Mouse (Mus musculus) midbrain, embryonic 12.5 days (tissue): ENCODE data around the gene Gm20903. TPM values are rescaled to one million over a fixed set of nuclear protein-coding genes. Genes with fewer than 3 reads are reported as not detected.
"Not testable (repeated sequence)": the region's sequence is repeated elsewhere in the genome, so short reads cannot be mapped to it uniquely, and the experiment has no call there.

Experiments used
- ATAC-seq: fragments of 200-750 bp; cut with Nextera tagmentation; 2 replicates; pipeline ENCODE4 v1.8.0; 2017; ENCODE audit warnings: low read depth, moderate TSS enrichment, moderate library complexity; ENCODE audit not compliant: low FRiP score
- H3K27ac ChIP-seq: fragments of 300-500 bp; sonication (generic); replicated peaks from 2 replicates; pipeline ENCODE4 v1.5.1; 2016; ENCODE audit warnings: mild to moderate bottlenecking
- H3K27me3 ChIP-seq: fragments of 300-500 bp; sonication (generic); 2 replicates; pipeline ENCODE4 v1.6.1; 2016; ENCODE audit warnings: mild to moderate bottlenecking
- H3K36me3 ChIP-seq: fragments of 300-500 bp; sonication (generic); 2 replicates; pipeline ENCODE4 v1.6.1; 2016
- H3K4me1 ChIP-seq: fragments of 300-500 bp; sonication (generic); 2 replicates; pipeline ENCODE4 v1.6.1; 2016
- H3K4me2 ChIP-seq: fragments of 300-500 bp; sonication (generic); replicated peaks from 2 replicates; pipeline ENCODE4 v1.6.1; 2016; ENCODE audit warnings: mild to moderate bottlenecking, moderate library complexity
- H3K4me3 ChIP-seq: fragments of 300-500 bp; sonication (generic); 2 replicates; pipeline ENCODE4 v1.5.1; 2016; ENCODE audit warnings: mild to moderate bottlenecking
- H3K9ac ChIP-seq: fragments of 300-500 bp; sonication (generic); replicated peaks from 2 replicates; pipeline ENCODE4 v1.6.1; 2016; ENCODE audit warnings: mild to moderate bottlenecking, moderate library complexity
- H3K9me3 ChIP-seq: fragments of 300-500 bp; sonication (generic); 2 replicates; pipeline ENCODE4 v1.6.1; 2016; ENCODE audit warnings: mild to moderate bottlenecking
- WGBS: fragments of 180-500 bp; shearing (Covaris S2); methylation state at CpG from one replicate; pipeline ENCODE4 v1.1.7; 2016; 5-methylcytosine and 5-hydroxymethylcytosine counted together
- polyA plus RNA-seq: library from polyadenylated mRNA; unstranded; fragments of >200 nt; fragmentation: Nextera tagmentation; extraction: Ambion mirVana; gene quantifications from 2 replicates; pipeline ENCODE4 v1.2.1, GENCODE M21; 2016

Gm20903 gene
- polyA plus RNA-seq = not detected in 2 replicates

DNA sequence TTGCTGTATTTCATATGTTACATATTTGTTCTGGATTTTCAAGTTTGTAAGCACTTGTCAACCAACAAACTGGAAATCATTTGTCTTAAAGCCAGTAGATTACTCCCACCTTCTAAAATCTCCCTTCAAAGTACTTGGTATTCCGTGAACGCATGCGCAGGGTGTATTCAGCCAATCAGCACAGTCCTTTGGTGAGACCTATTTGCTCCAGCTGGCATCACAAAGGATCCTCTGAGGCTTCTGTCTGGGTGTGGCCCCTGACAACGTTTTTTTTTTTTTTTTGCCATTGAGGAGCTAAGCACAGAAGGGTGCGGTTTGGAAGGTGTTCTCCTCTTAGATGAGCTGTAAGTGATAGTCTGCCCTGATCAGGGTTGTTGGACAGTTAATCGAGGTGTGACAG, at the start of gene Gm20903:
Gm20903 (plus strand) TSS at position 301 of the 400 bp plus-strand sequence.
- not testable (repeated sequence) for H3K9ac ChIP-seq, H3K27ac ChIP-seq, H3K4me2 ChIP-seq, H3K4me3 ChIP-seq, ATAC-seq, H3K9me3 ChIP-seq, H3K27me3 ChIP-seq, H3K36me3 ChIP-seq, H3K4me1 ChIP-seq
- no CpG with 5 or more reads among the region's 6 CpGs for WGBS
